Mouse (Mus musculus) embryonic facial prominence, embryonic 13.5 days (tissue): ENCODE measurements around the gene Cds1. TPM values are rescaled to one million over a fixed set of nuclear protein-coding genes. Genes with fewer than 3 reads are reported as not detected.

Experiments used
- ATAC-seq: fragments of 200-750 bp; cut with Nextera tagmentation; 2 replicates; pipeline ENCODE4 v1.8.0; 2017; ENCODE audit warnings: low read depth; ENCODE audit not compliant: insufficient number of reproducible peaks, insufficient read depth, low FRiP score, low TSS enrichment
- H3K27ac ChIP-seq: fragments of 300-500 bp; sonication (generic); 2 replicates; pipeline ENCODE4 v1.5.1; 2015; ENCODE audit warnings: moderate library complexity, mild to moderate bottlenecking, inconsistent platforms
- H3K27me3 ChIP-seq: fragments of 300-500 bp; sonication (generic); 2 replicates; pipeline ENCODE4 v1.6.1; 2015; ENCODE audit warnings: mild to moderate bottlenecking, inconsistent platforms
- H3K36me3 ChIP-seq: fragments of 300-500 bp; sonication (generic); 2 replicates; pipeline ENCODE4 v1.6.1; 2015; ENCODE audit warnings: mild to moderate bottlenecking, inconsistent platforms
- H3K4me1 ChIP-seq: fragments of 300-500 bp; sonication (generic); 2 replicates; pipeline ENCODE4 v1.6.1; 2015; ENCODE audit warnings: inconsistent platforms
- H3K4me2 ChIP-seq: fragments of 300-500 bp; sonication (generic); 2 replicates; pipeline ENCODE4 v1.6.1; 2015; ENCODE audit warnings: moderate library complexity, mild to moderate bottlenecking, inconsistent platforms
- H3K4me3 ChIP-seq: fragments of 300-500 bp; sonication (generic); 2 replicates; pipeline ENCODE4 v1.5.1; 2015; ENCODE audit warnings: mild to moderate bottlenecking, inconsistent platforms
- H3K9ac ChIP-seq: fragments of 300-500 bp; sonication (generic); 2 replicates; pipeline ENCODE4 v1.6.1; 2015; ENCODE audit warnings: mild to moderate bottlenecking, inconsistent platforms
- H3K9me3 ChIP-seq: fragments of 300-500 bp; sonication (generic); 2 replicates; pipeline ENCODE4 v1.6.1; 2016; ENCODE audit warnings: inconsistent platforms
- WGBS: fragments of 180-500 bp; shearing (Covaris S2); methylation state at CpG from one replicate; pipeline ENCODE4 v1.1.7; 2015; ENCODE audit warnings: mixed read lengths; 5-methylcytosine and 5-hydroxymethylcytosine counted together
- polyA plus RNA-seq: library from polyadenylated mRNA; unstranded; fragments of >200 nt; fragmentation: Nextera tagmentation; extraction: Ambion mirVana; gene quantifications from 2 replicates; pipeline ENCODE4 v1.2.1, GENCODE M21; 2015

The Cds1 gene
- polyA plus RNA-seq, 1 experiment from 2014 or later, result 7.3 TPM

DNA sequence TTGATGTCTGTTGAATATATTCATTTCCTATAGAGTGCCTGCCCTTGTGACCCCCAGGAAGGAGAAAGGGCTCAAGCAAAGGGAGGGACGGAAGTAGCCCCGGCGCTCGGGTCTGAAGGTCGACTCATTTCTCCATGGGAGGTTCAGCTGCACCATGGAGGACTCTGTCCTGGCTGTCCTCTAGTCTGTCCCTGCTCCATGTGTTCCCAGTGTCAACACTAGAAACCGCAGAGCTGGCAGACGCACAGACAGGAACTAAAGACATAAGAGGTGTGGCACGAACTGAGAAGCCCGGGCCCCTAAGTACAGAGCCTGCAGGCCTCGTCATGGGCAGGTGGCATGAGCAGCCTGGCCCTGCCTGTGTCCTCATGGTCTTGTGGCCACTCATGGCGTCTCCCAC is 89.2 kb downstream of the Cds1 start:
- no peak overlapping the region for H3K4me3 ChIP-seq
- no peaks in the 10 kb centered on the region for H3K27me3 ChIP-seq
- peaks cover 91% of the 10 kb centered on the region for H3K36me3 ChIP-seq
- H3K9me3 ChIP-seq, result no peaks in the 10 kb centered on the region
- no peak overlapping the region for H3K4me2 ChIP-seq
- H3K4me1 ChIP-seq, result no peaks in the 10 kb centered on the region
- no peak overlapping the region for H3K27ac ChIP-seq
- H3K9ac ChIP-seq, result no peak overlapping the region
- WGBS, result 94% methylated on average over 11 of the region's 11 CpGs
- no peak for ATAC-seq

- Histone ChIP-seq H3K9me3 (no peaks in the 10 kb centered on the region), H3K9ac (no peak overlapping the region), H3K27ac (no peak overlapping the region), H3K4me3 (no peak overlapping the region), H3K4me2 (no peak overlapping the region), H3K36me3 (peaks cover 91% of the 10 kb centered on the region), H3K4me1 (no peaks in the 10 kb centered on the region), H3K27me3 (no peaks in the 10 kb centered on the region)
- ATAC-seq, result no peak
- WGBS, result 89% methylated on average over 7 of the region's 7 CpGs
Measured at GRCm38 (mm10) chr5:101854667-101855066, 89.7 kb downstream of the Cds1 start.

GRCm38 (mm10) chr5:101855475-101855874 is 90.5 kb downstream of the Cds1 start:
- no peak overlapping the region for H3K9ac ChIP-seq
- H3K4me2 ChIP-seq, result no peak overlapping the region
- peaks cover 90% of the 10 kb centered on the region for H3K36me3 ChIP-seq
- H3K4me1 ChIP-seq, result no peaks in the 10 kb centered on the region
- no peak overlapping the region for H3K4me3 ChIP-seq
- ATAC-seq, result no peak
- no peaks in the 10 kb centered on the region for H3K27me3 ChIP-seq
- no peaks in the 10 kb centered on the region for H3K9me3 ChIP-seq
- 96% methylated on average over 16 of the region's 16 CpGs for WGBS
- H3K27ac ChIP-seq, result no peak overlapping the region

- ATAC-seq, result no peak
- no peaks in the 10 kb centered on the region for H3K9me3 ChIP-seq
- no peak overlapping the region for H3K27ac ChIP-seq
- peaks cover 89% of the 10 kb centered on the region for H3K36me3 ChIP-seq
- no peaks in the 10 kb centered on the region for H3K27me3 ChIP-seq
- no peaks in the 10 kb centered on the region for H3K4me1 ChIP-seq
- no peak overlapping the region for H3K4me3 ChIP-seq
- no peak overlapping the region for H3K9ac ChIP-seq
- WGBS, result 86% methylated on average over 10 of the region's 10 CpGs
- no peak overlapping the region for H3K4me2 ChIP-seq
Measured at GRCm38 (mm10) chr5:101858891-101859436, 94.0 kb downstream of the Cds1 start.

- Histone ChIP-seq H3K4me2 (no peak overlapping the region), H3K4me1 (no peaks in the 10 kb centered on the region), H3K27me3 (no peaks in the 10 kb centered on the region), H3K27ac (no peak overlapping the region), H3K9me3 (no peaks in the 10 kb centered on the region), H3K4me3 (no peak overlapping the region), H3K36me3 (peaks cover 92% of the 10 kb centered on the region), H3K9ac (no peak overlapping the region)
- no peak for ATAC-seq
- WGBS, result 78% methylated on average over 18 of the region's 18 CpGs
Measured at GRCm38 (mm10) chr5:101861786-101862571, 97.0 kb downstream of the Cds1 start.

GRCm38 (mm10) chr5:101862651-101863050 is 97.7 kb downstream of the Cds1 start:
- Histone ChIP-seq H3K4me3 (no peak overlapping the region), H3K9ac (no peak overlapping the region), H3K27ac (no peak overlapping the region), H3K4me2 (no peak overlapping the region), H3K9me3 (no peaks in the 10 kb centered on the region), H3K27me3 (no peaks in the 10 kb centered on the region), H3K4me1 (no peaks in the 10 kb centered on the region), H3K36me3 (peaks cover 91% of the 10 kb centered on the region)
- ATAC-seq, result no peak
- 84% methylated on average over 8 of the region's 8 CpGs for WGBS

DNA sequence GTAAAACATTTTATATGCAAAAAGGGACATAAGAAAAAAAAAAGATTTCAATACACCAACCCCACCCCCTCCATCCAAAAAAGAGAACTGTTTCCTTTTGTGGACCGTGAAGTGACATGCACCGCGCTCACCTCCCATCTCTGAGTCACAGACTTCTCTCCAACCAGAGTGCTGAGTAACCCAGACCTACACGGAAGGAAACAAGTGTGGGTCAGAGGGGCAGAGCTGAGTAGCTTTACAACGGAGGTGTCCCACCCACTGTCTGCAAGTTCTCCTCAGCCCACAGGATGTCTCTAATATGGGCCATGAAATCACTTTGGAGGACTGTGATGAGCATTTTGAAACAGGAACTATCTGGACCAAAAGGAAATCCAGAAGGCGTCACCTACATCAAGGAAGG is 99.0 kb downstream of the Cds1 start:
- ATAC-seq, result no peak
- no peak overlapping the region for H3K4me3 ChIP-seq
- no peaks in the 10 kb centered on the region for H3K27me3 ChIP-seq
- H3K36me3 ChIP-seq, result peaks cover 91% of the 10 kb centered on the region
- H3K9me3 ChIP-seq, result no peaks in the 10 kb centered on the region
- no peaks in the 10 kb centered on the region for H3K4me1 ChIP-seq
- H3K4me2 ChIP-seq, result no peak overlapping the region
- no peak overlapping the region for H3K9ac ChIP-seq
- no peak overlapping the region for H3K27ac ChIP-seq
- 90% methylated on average over 6 of the region's 6 CpGs for WGBS

DNA sequence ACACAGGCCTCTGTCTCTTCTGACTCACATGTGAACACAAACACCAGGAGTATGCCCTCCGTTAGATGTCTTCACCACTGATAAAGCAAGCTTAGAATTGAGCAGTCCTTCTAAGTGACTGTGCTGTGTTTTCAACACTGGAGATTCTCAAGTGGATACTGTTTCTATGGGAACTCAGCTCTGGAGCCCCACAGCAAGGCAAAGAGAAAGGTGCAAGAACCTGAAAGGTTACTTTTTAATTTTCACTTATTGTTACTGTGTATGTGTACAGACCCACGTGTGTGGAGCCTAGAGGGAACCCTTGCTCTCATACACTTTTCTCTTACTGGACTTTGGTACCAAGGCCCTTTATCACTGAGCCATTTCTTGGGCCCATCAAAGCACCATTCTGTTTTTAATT is 101.8 kb downstream of the Cds1 start:
- WGBS, result 86% methylated on average over 2 of the region's 2 CpGs
- Histone ChIP-seq H3K27ac (no peak overlapping the region), H3K4me2 (no peak overlapping the region), H3K4me3 (no peak overlapping the region), H3K9ac (no peak overlapping the region), H3K4me1 (no peaks in the 10 kb centered on the region), H3K27me3 (no peaks in the 10 kb centered on the region), H3K9me3 (no peaks in the 10 kb centered on the region), H3K36me3 (peaks cover 92% of the 10 kb centered on the region)
- ATAC-seq, result no peak

Other genes with a start within 250 kb of the Cds1 start
- gene Nkx6-1, start 100.1 kb upstream of the Cds1 start, polyA plus RNA-seq, result 0.11 and 0.13 TPM in 2 replicates